Mouse (Mus musculus) cerebellum, adult 2 months (tissue): ENCODE data around the gene Nop56. TPM values are rescaled to one million over a fixed set of nuclear protein-coding genes. Genes with fewer than 3 reads are reported as not detected.
A peak's percentile ranks its signal among the peaks of the same experiment; 100 is the strongest.

Source experiments
- DNase-seq, 2 experiments: peaks; one replicate each; pipeline ENCODE4 v3.0.0; 2021
- H3K27ac ChIP-seq: fragments of 200-500 bp; 2 replicates; pipeline ENCODE4 v1.5.1; 2012; ENCODE audit warnings: low read length, control low read depth, inconsistent platforms; ENCODE audit not compliant: insufficient read depth
- H3K27me3 ChIP-seq: fragments of 200-500 bp; 2 replicates; pipeline ENCODE4 v1.6.1; 2012; ENCODE audit warnings: inconsistent platforms, mild to moderate bottlenecking, low read length, moderate library complexity; ENCODE audit not compliant: control insufficient read depth, insufficient read depth
- H3K4me1 ChIP-seq: fragments of 200-500 bp; 2 replicates; pipeline ENCODE4 v1.6.1; 2011; ENCODE audit warnings: low read length; ENCODE audit not compliant: control insufficient read depth, insufficient read depth
- H3K4me3 ChIP-seq: fragments of 200-500 bp; replicated peaks from 2 replicates; pipeline ENCODE3; 2011; ENCODE audit warnings: mild to moderate bottlenecking, low read depth, low read length, control low read depth; ENCODE audit not compliant: insufficient read depth
- CTCF ChIP-seq: fragments of 200-500 bp; IDR thresholded peaks from 2 replicates; pipeline ENCODE4 v1.5.1; 2011; ENCODE audit warnings: low read depth, mild to moderate bottlenecking, control low read depth, low read length, moderate library complexity, borderline replicate concordance; ENCODE audit not compliant: insufficient read depth
- POLR2A ChIP-seq: fragments of 200-500 bp; IDR thresholded peaks from 2 replicates; pipeline ENCODE4 v1.6.1; 2011; ENCODE audit warnings: low read length, control low read depth, borderline replicate concordance; ENCODE audit not compliant: insufficient read depth
- WGBS: fragments of 180-500 bp; shearing (Covaris S2); methylation state at CpG from one replicate; pipeline ENCODE4 v1.1.7; 2018; 5-methylcytosine and 5-hydroxymethylcytosine counted together
- polyA plus RNA-seq: library from polyadenylated mRNA; depleted of rRNA; stranded (reverse); fragments of >200 nt; gene quantifications from 2 replicates; pipeline ENCODE4 v1.2.3, GENCODE M21; 2012; rRNA removed

Gene Nop56
- polyA plus RNA-seq, 1 experiment: 145 TPM

DNA sequence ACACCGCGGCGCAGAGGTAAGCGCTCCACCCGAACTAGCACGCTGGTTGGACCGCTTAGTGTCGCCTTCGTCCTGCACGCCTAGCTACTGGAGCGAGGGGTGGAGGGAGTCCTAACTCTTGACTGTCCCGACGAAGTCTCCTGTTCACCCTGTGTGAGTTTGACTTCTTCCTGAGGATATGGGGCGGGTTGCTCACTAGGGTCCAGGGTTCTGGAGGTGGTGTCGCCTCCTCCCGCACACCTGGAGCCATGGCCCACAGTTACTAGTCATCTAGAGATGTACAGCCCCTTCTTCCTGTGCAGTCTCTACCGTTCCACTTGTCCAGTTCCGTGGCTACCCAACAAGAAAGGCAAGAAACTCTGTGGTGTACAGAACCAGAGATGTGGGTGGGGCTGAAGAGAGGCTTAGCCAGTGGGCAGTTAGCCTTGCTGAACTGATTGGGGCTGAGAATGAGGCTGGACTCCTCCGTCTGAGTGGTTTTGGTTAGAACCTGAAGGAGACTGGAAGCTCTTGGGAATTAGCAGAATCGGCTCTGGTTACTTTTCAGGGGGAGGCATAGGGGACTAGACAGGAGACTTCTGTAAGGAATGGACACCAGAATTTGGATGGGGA, 22.0 kb downstream of the Nop56 start:
- no peak for DNase-seq
- H3K4me1 ChIP-seq: no peaks in the 10 kb centered on the region
- WGBS: 9% methylated on average over 20 of the region's 20 CpGs
- TF ChIP-seq CTCF (no peak), POLR2A (no peak)
- no peak overlapping the region for H3K27ac ChIP-seq
- H3K4me3 ChIP-seq: peak overlapping the region; percentile 46
- peaks cover 2% of the 10 kb centered on the region; the same call in 1 of the 2 replicates for H3K27me3 ChIP-seq

GRCm38 (mm10) chr2:130297580-130297979, 23.4 kb downstream of the Nop56 start:
- peaks cover 2% of the 10 kb centered on the region; the same call in 1 of the 2 replicates for H3K27me3 ChIP-seq
- TF ChIP-seq CTCF (no peak), POLR2A (no peak)
- no peak overlapping the region for H3K4me3 ChIP-seq
- H3K4me1 ChIP-seq: no peaks in the 10 kb centered on the region
- no peak for DNase-seq
- H3K27ac ChIP-seq: no peak overlapping the region
- 84% methylated on average over 9 of the region's 9 CpGs for WGBS

DNA sequence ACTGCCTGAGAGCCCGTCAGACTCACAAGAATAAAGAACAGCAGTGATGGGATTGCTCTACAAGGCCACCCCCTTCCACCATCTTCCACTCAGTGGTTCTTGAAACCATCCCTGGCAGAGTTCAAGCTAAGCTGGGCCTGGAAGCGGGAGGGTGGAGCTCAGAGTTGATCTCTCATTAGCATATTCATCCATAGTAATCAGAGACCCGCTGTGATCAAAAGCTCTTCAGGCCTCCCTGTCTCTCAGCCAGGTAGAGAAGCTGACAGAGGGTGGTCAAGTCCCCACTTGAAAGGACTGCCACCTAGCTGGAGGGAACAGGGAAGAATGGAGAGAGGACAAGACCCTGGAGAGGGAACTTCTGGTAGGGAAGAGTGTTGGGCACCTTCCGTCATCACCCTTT, 28.8 kb downstream of the Nop56 start:
- Histone ChIP-seq H3K4me3 (no peak overlapping the region), H3K4me1 (no peaks in the 10 kb centered on the region), H3K27ac (no peak overlapping the region), H3K27me3 (no peaks in the 10 kb centered on the region)
- no peak for DNase-seq
- TF ChIP-seq CTCF: no peak
- TF ChIP-seq POLR2A: no peak
- 60% methylated on average over 4 of the region's 4 CpGs for WGBS

GRCm38 (mm10) chr2:130327057-130327456, 52.8 kb downstream of the Nop56 start:
- H3K27ac ChIP-seq: no peak overlapping the region
- 59% methylated on average over 1 of the region's 1 CpGs for WGBS
- no peaks in the 10 kb centered on the region for H3K27me3 ChIP-seq
- no peak for TF ChIP-seq POLR2A
- no peak for TF ChIP-seq CTCF
- H3K4me3 ChIP-seq: no peak overlapping the region
- H3K4me1 ChIP-seq: no peaks in the 10 kb centered on the region
- no peak for DNase-seq

Other genes starting within 250 kb of the Nop56 start
- 0.07 TPM in 1 of 2 replicates, not detected in the other for gene Tgm6, start 162.0 kb upstream of the Nop56 start, polyA plus RNA-seq
- gene Snrpb, start 95.0 kb upstream of the Nop56 start, polyA plus RNA-seq: 168 and 195 TPM in 2 replicates
- not detected in 2 replicates for gene Tmc2, start 79.2 kb upstream of the Nop56 start, polyA plus RNA-seq
- gene Idh3b, start 10.1 kb downstream of the Nop56 start, polyA plus RNA-seq: 514 and 530 TPM in 2 replicates
- gene Ebf4, start 20.7 kb downstream of the Nop56 start, polyA plus RNA-seq: 10.2 and 10.6 TPM in 2 replicates
- gene Cpxm1, start 123.1 kb downstream of the Nop56 start, polyA plus RNA-seq: 7.7 and 8.0 TPM in 2 replicates
- gene Gm28372, start 130.8 kb downstream of the Nop56 start, polyA plus RNA-seq: not detected in 2 replicates
- gene 1700020A23Rik, start 130.8 kb downstream of the Nop56 start, polyA plus RNA-seq: not detected in 2 replicates
- not detected in 2 replicates for gene Tmem239, start 132.0 kb downstream of the Nop56 start, polyA plus RNA-seq
- 120 and 128 TPM in 2 replicates for gene Vps16, start 149.9 kb downstream of the Nop56 start, polyA plus RNA-seq
- 21.8 and 23.5 TPM in 2 replicates for gene Pced1a, start 150.3 kb downstream of the Nop56 start, polyA plus RNA-seq
- 157 and 159 TPM in 2 replicates for gene Ptpra, start 175.8 kb downstream of the Nop56 start, polyA plus RNA-seq